Mouse (Mus musculus) C3H10T1/2 (cell line): ENCODE data around the gene Cyp4b1. TPM values are rescaled to one million over a fixed set of nuclear protein-coding genes. Genes with fewer than 3 reads are reported as not detected.

Experiments used
- polyA plus RNA-seq, 2 experiments: library from polyadenylated mRNA; unstranded; fragments of >200 nt; fragmentation: generic; extraction: Trizol; gene quantifications; one replicate each; pipeline ENCODE4 v1.2.1; 2012; ENCODE audit warnings: missing spikeins in 2 of 2

Gene Cyp4b1
- polyA plus RNA-seq, result not detected

GRCm38 (mm10) chr4:115647580-115647979, at the start of gene Cyp4b1:
Gene Cyp4b1 (minus strand): TSS chr4:115647723.

GRCm38 (mm10) chr4:115600611-115601010, 46.9 kb downstream of the Cyp4b1 start, which contains the start of gene Cyp4a32:
Gene Cyp4a32 (plus strand): TSS chr4:115600969.

Other genes starting within 250 kb of the Cyp4b1 start
- under 1 TPM in 1 of 2 experiments, not detected in 1; 0.01 TPM for gene Cyp4a12b, start 236.1 kb downstream of the Cyp4b1 start, polyA plus RNA-seq
- gene Cyp4a30b, start 195.1 kb downstream of the Cyp4b1 start, polyA plus RNA-seq, result not detected
- not detected for gene Cyp4a14, start 151.6 kb downstream of the Cyp4b1 start, polyA plus RNA-seq
- not detected for gene Cyp4a10, start 129.5 kb downstream of the Cyp4b1 start, polyA plus RNA-seq
- gene Cyp4a31, start 84.1 kb downstream of the Cyp4b1 start, polyA plus RNA-seq, result not detected
- not detected for gene Cyp4a32, start 46.8 kb downstream of the Cyp4b1 start, polyA plus RNA-seq
- 1 to 10 TPM in 1 of 2 experiments, under 1 TPM in 1; 0.89 to 9.9 TPM for gene Efcab14, start 90.0 kb upstream of the Cyp4b1 start, polyA plus RNA-seq
- under 1 TPM in 1 of 2 experiments, not detected in 1; 0.15 TPM for gene Tex38, start 133.3 kb upstream of the Cyp4b1 start, polyA plus RNA-seq
- gene Atpaf1, start 137.1 kb upstream of the Cyp4b1 start, polyA plus RNA-seq, result 1 to 10 TPM; 1.7 to 7.3 TPM
- 1 to 10 TPM in 1 of 2 experiments, under 1 TPM in 1; 0.48 to 5.0 TPM for gene Mob3c, start 180.4 kb upstream of the Cyp4b1 start, polyA plus RNA-seq
- gene Mknk1, start 191.5 kb upstream of the Cyp4b1 start, polyA plus RNA-seq, result 10 to 100 TPM in 1 of 2 experiments, 1 to 10 TPM in 1; 3.0 to 14.4 TPM
- not detected for gene Kncn, start 236.7 kb upstream of the Cyp4b1 start, polyA plus RNA-seq
- gene 6430628N08Rik, start 242.9 kb upstream of the Cyp4b1 start, polyA plus RNA-seq, result not detected